Mouse (Mus musculus) right cerebral cortex, postnatal 14 days (tissue): ENCODE measurements at regions not wholly inside any gene's neighbourhood (a gene's known extent, or its start where the extent isn't known, plus 50 kb on each side); places are given as distances from the start of the nearest gene placed in this dataset.

ENCODE experiments used
- DNase-seq: peaks from one replicate; pipeline ENCODE4 v3.0.0; 2022

- DNase-seq = no peak
Observed at GRCm38 (mm10) chr5:49644606-49645005, 119.9 kb upstream of the Kcnip4 start.

GRCm38 (mm10) chr5:49642439-49642838 lies 117.7 kb upstream of the Kcnip4 start:
- DNase-seq = no peak

- no peak for DNase-seq
Observed at GRCm38 (mm10) chr5:49641206-49641830, 116.6 kb upstream of the Kcnip4 start.

- DNase-seq = no peak
Observed at GRCm38 (mm10) chr5:49639637-49640036, 114.9 kb upstream of the Kcnip4 start.

- DNase-seq = no peak
Observed at GRCm38 (mm10) chr5:49620152-49620551, 95.4 kb upstream of the Kcnip4 start.

GRCm38 (mm10) chr5:49606761-49607160 lies 82.1 kb upstream of the Kcnip4 start:
- no peak for DNase-seq

GRCm38 (mm10) chr5:49580777-49581176 lies 56.1 kb upstream of the Kcnip4 start:
- no peak for DNase-seq

GRCm38 (mm10) chr5:49575901-49576300 lies 51.2 kb upstream of the Kcnip4 start:
- DNase-seq = no peak
